Mouse (Mus musculus): ENCODE measurements around the gene Cubn.

Cubn gene

DNA sequence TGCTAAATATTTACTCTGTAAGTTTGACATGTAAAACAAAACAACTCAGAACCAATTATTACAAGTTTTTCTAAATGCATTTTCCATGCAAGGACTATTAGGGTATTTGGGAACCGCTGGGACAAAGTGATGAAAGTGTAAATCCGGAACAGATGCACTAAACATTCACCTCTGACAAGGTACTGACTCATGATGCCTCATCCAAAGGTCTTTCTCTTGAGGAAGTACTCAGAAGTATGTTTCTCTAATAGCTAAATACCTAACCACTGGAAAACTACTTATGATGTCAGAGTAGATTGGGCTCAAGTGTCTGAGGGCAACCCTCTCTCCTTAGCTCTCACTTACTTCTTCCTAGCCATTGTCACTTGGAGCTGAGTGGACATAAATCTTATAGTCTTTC lies 10.9 kb downstream of the Cubn start:
- no peak for DNase-seq

DNA sequence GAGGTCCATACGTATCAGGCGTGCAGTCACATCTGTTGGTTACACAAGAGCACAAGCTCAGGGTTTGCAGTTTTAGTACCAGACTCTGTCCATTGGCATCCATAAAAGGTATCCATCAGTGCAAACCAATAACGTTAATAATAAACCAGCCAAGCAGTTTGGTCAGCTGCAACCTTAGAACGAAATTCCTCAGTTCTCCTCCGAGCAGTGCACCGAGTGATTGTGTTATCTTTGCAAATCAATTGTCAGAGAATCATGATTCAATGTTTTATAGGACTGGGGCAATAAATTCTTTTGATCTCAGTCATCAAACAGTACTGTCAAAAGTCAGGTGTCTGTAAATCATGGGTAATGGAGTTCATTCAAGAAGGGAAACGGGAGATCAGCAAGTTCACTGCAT lies 12.4 kb downstream of the Cubn start:
- no peak for DNase-seq

- DNase-seq, result no peak
Observed at GRCm38 (mm10) chr2:13470108-13470507, 21.5 kb downstream of the Cubn start.

- no peak for DNase-seq
Observed at GRCm38 (mm10) chr2:13469641-13470040, 22.0 kb downstream of the Cubn start.

GRCm38 (mm10) chr2:13466685-13467084 lies 24.9 kb downstream of the Cubn start:
- no peak for DNase-seq

DNA sequence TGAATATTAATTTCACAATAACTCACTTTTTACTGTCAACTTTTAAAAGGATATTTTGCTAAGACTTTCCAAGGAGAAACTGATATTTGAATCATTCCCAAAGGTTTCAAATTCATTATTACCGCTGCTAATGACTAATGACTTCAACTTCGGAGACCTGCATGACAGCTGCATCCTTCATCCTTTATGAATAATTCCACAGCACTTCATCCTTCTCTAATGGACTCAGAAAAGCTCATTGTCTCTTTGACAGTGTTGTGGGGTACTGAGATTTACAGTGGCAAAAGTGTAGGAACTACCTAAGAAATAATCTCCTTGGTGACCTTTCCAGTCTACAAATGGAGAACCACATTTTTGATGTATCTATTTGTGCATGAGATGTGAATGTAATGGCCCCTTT lies 33.5 kb downstream of the Cubn start:
- DNase-seq, result no peak

GRCm38 (mm10) chr2:13456821-13457220 lies 34.8 kb downstream of the Cubn start:
- no peak for DNase-seq

DNA sequence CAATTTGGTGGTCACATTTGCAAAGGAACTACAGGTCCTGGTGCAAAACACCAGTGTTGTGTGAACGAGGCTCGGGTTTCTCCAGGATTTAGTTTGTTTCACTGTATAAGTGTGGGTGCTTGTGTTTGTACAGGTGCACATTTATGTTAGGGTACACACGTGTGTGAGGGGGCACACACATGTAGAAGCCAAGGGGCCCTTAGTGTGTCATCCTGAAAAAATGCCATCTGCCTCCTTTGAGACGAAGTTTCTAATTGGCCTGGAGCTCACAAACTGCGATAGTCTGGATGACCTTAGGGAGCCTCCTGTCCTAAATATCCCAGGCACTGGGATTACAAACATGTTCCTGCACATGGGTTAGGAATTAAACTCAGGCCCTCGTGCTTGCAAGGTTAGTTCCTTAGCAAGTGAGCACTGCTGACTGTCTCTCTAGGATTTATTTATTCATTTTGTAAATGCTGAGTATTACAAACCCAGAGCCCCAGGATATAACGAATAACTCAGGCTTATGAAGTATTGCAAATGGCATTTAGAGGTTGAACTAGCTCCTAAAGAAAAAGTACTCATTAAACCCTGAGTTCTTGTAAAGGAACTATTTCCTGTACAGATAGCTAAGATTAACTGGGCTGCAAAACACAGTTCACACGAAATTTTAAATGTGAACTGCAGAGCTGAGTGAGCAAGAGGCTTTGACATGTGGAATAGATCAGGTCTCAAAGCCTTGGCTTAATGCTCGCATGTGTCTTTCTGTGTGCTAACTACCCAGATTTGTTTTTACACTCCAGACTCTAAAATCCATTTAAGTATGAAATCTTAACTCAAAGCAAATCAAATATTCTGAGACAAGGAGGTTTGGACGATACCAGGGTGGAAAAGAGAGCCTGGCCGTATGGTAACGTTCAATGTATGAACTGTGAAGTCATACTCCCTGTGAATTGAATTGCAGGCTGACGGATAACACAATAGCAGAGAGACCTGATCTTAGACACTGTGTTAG lies 39.8 kb downstream of the Cubn start:
- no peak for DNase-seq

DNA sequence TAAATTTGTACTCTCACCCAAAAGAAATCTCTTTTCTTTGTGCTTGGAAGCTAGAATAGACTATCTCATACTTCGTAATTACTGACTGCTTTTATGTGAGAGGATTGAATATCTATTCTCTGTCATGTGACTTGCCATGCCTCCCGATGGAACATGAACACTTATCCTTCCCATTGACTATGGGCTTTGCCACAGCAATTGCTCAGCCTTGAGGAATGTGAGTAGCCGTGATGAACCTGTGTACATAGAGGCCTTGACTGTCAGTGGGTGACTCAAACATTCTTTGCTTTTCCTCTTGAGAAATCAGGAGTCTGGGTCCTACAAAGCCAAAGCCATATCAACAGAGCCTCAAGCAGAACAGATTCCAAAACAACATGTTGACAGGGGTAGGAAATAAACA lies 40.7 kb downstream of the Cubn start:
- no peak for DNase-seq

DNA sequence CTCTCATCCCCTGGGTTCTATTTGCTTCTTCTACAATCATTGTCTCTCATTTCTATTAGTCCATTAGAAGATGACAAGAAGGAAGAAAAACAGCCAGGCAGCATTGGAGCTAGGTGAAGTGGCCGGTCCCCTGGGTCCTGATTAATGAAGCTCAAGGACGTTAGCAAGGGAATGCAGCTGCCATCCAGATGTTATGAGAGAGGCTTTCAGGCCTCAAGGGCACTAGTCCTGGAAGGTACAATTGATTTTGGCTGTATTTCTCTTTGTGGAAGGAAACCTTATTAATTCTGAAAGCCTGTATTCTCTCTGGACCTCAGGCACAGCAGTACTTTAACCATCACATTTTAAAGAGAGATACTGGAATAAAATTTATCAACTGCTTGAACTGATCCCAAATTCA lies 41.1 kb downstream of the Cubn start:
- DNase-seq, result no peak

GRCm38 (mm10) chr2:13445156-13445555 lies 46.5 kb downstream of the Cubn start:
- DNase-seq, result no peak

- no peak for DNase-seq
Observed at GRCm38 (mm10) chr2:13438983-13439382, 52.6 kb downstream of the Cubn start.

GRCm38 (mm10) chr2:13438275-13438845 lies 53.3 kb downstream of the Cubn start:
- DNase-seq, result no peak

DNA sequence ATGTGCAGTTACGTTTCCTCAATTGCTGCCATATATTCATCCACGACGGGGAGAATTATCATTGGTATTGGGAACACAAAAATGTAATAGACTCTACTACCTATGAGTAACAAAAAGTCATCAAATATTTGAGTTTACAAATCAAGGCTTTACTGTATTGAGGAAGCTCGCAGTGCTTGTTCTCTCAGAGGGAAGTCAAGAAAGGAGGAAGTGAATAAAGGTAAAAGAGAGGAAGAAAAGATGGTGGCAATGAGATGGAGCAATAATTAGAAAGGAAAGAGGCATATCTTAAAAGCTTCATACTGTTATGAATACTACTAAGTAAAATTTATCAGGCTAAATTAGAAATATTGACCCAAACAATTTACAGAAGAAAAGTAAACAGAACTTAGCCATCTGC lies 59.6 kb downstream of the Cubn start:
- no peak for DNase-seq

- DNase-seq, result no peak
Observed at GRCm38 (mm10) chr2:13421974-13422760, 69.4 kb downstream of the Cubn start.

GRCm38 (mm10) chr2:13416765-13417524 lies 74.7 kb downstream of the Cubn start:
- no peak for DNase-seq

- peak; percentile 46 for DNase-seq
Observed at GRCm38 (mm10) chr2:13413520-13414178, 78.0 kb downstream of the Cubn start.

GRCm38 (mm10) chr2:13410660-13411059 lies 81.0 kb downstream of the Cubn start:
- DNase-seq, result no peak

- DNase-seq, result no peak
Observed at GRCm38 (mm10) chr2:13409767-13410519, 81.7 kb downstream of the Cubn start.

- DNase-seq, result no peak
Observed at GRCm38 (mm10) chr2:13408333-13408732, 83.3 kb downstream of the Cubn start.

- DNase-seq, result no peak
Observed at GRCm38 (mm10) chr2:13407698-13408097, 83.9 kb downstream of the Cubn start.
